Mouse (Mus musculus) forebrain, embryonic 13.5 days (tissue): ENCODE results near the gene Rhox3f. TPM values are rescaled to one million over a fixed set of nuclear protein-coding genes. Genes with fewer than 3 reads are reported as not detected.
"Not testable (repeated sequence)": the region's sequence is repeated elsewhere in the genome, so short reads cannot be mapped to it uniquely, and the experiment has no call there.

Source experiments
- ATAC-seq: fragments of 200-750 bp; cut with Nextera tagmentation; 2 replicates; pipeline ENCODE4 v1.8.0; 2017
- H3K27ac ChIP-seq: fragments of 300-500 bp; sonication (generic); 2 replicates; pipeline ENCODE4 v1.5.1; 2015; ENCODE audit warnings: inconsistent platforms, mild to moderate bottlenecking, moderate library complexity
- H3K27me3 ChIP-seq: fragments of 300-500 bp; sonication (generic); 2 replicates; pipeline ENCODE4 v1.6.1; 2015; ENCODE audit warnings: mild to moderate bottlenecking, inconsistent platforms
- H3K36me3 ChIP-seq: fragments of 300-500 bp; sonication (generic); 2 replicates; pipeline ENCODE4 v1.6.1; 2015; ENCODE audit warnings: mild to moderate bottlenecking, inconsistent platforms; ENCODE audit not compliant: poor library complexity, severe bottlenecking
- H3K4me1 ChIP-seq: fragments of 300-500 bp; sonication (generic); 2 replicates; pipeline ENCODE4 v1.6.1; 2015; ENCODE audit warnings: inconsistent platforms
- H3K4me2 ChIP-seq: fragments of 300-500 bp; sonication (generic); 2 replicates; pipeline ENCODE4 v1.6.1; 2015; ENCODE audit warnings: inconsistent platforms, mild to moderate bottlenecking, moderate library complexity
- H3K4me3 ChIP-seq: fragments of 300-500 bp; sonication (generic); 2 replicates; pipeline ENCODE4 v1.5.1; 2015; ENCODE audit warnings: mild to moderate bottlenecking, inconsistent platforms
- H3K9ac ChIP-seq: fragments of 300-500 bp; sonication (generic); 2 replicates; pipeline ENCODE4 v1.6.1; 2015; ENCODE audit warnings: mild to moderate bottlenecking, inconsistent platforms
- H3K9me3 ChIP-seq: fragments of 300-500 bp; sonication (generic); replicated peaks from 2 replicates; pipeline ENCODE4 v1.6.1; 2016; ENCODE audit warnings: inconsistent platforms
- WGBS: fragments of 180-500 bp; shearing (Covaris S2); methylation state at CpG from one replicate; pipeline ENCODE4 v1.1.7; 2015; 5-methylcytosine and 5-hydroxymethylcytosine counted together
- polyA plus RNA-seq: library from polyadenylated mRNA; unstranded; fragments of >200 nt; fragmentation: Nextera tagmentation; extraction: Ambion mirVana; gene quantifications from 2 replicates; pipeline ENCODE4 v1.2.1, GENCODE M21; 2015

Rhox3f gene
- not detected in 2 replicates for polyA plus RNA-seq

- H3K4me3 ChIP-seq, H3K9me3 ChIP-seq, H3K27me3 ChIP-seq, H3K27ac ChIP-seq, ATAC-seq, H3K4me1 ChIP-seq, H3K4me2 ChIP-seq, H3K36me3 ChIP-seq, H3K9ac ChIP-seq: not testable (repeated sequence)
Measured at GRCm38 (mm10) chrX:37580692-37581091, at the start of gene Rhox3f. Rhox3f (plus strand) TSS chrX:37580992.

DNA sequence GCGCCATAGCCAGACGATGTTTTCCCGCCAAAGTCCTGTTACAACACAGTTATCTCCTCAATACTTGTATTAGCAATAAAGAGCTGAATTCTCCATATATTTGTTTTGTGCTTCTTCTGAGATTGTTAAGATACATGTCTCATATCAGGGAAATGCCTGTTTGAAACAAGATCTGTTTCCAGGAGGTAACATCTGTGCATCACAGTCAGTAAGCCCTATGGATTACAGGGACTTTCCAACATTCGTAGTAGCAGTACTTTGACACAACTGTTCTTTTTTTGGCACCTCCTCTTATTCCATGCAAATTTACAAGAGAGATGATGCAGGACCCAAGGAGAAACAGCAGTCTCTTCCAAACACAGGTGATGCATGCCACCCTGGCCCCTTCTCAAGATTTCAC, 39.1 kb upstream of the Rhox3f start, which contains the start of gene Rhox3e:
Gene Rhox3e, plus strand, starts transcription at position 301 of the 400 bp plus-strand sequence.
- H3K9me3 ChIP-seq, ATAC-seq, H3K27ac ChIP-seq, H3K36me3 ChIP-seq, H3K4me1 ChIP-seq, H3K9ac ChIP-seq, H3K4me3 ChIP-seq, H3K27me3 ChIP-seq, H3K4me2 ChIP-seq: not testable (repeated sequence)
- no CpG with 5 or more reads among the region's 4 CpGs for WGBS

- H3K27ac ChIP-seq, H3K36me3 ChIP-seq, H3K27me3 ChIP-seq, H3K9me3 ChIP-seq, H3K9ac ChIP-seq, H3K4me3 ChIP-seq, H3K4me1 ChIP-seq, H3K4me2 ChIP-seq, ATAC-seq: not testable (repeated sequence)
- 94% methylated on average over 9 of the region's 18 CpGs for WGBS
Measured at GRCm38 (mm10) chrX:37557112-37557511, 23.7 kb upstream of the Rhox3f start, which contains the start of gene Rhox4e. Rhox4e (plus strand) TSS chrX:37557412.

DNA sequence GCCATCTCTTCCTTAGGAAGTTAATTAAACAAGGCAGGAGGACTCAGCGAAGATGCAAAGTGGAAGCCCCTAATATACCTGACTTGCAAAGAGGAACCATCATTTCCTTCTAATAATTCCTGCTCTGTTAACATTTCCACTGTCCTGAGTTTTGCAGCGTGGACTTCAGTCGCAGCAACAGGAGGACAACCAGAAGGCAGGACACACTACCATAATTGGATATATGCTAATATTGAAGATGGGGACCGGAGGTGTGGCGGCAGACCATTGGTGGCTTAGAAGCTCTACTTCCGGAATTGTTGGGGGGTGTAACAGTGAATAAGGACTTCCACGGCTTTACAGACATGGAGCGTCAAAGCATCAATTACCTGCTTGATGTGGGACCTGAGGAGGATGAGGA, 9.7 kb upstream of the Rhox3f start, which contains the start of gene Rhox2f:
Gene Rhox2f, plus strand, starts transcription at position 301 of the 400 bp plus-strand sequence.
- not testable (repeated sequence) for H3K4me2 ChIP-seq, H3K4me3 ChIP-seq, H3K27ac ChIP-seq, H3K9ac ChIP-seq, H3K4me1 ChIP-seq, H3K9me3 ChIP-seq, H3K36me3 ChIP-seq, ATAC-seq, H3K27me3 ChIP-seq
- 92% methylated on average over 8 of the region's 8 CpGs for WGBS

GRCm38 (mm10) chrX:37572638-37573037, 8.2 kb upstream of the Rhox3f start:
- 40% methylated on average over 2 of the region's 2 CpGs for WGBS
- not testable (repeated sequence) for H3K9ac ChIP-seq, H3K27ac ChIP-seq, H3K27me3 ChIP-seq, H3K36me3 ChIP-seq, H3K9me3 ChIP-seq, ATAC-seq, H3K4me3 ChIP-seq, H3K4me1 ChIP-seq, H3K4me2 ChIP-seq

GRCm38 (mm10) chrX:37607604-37608003, 26.8 kb downstream of the Rhox3f start, which contains the start of gene Rhox4f:
Rhox4f (minus strand) TSS chrX:37607704.
- H3K27me3 ChIP-seq, H3K27ac ChIP-seq, H3K36me3 ChIP-seq, H3K4me1 ChIP-seq, H3K4me2 ChIP-seq, H3K9ac ChIP-seq, H3K9me3 ChIP-seq, ATAC-seq, H3K4me3 ChIP-seq: not testable (repeated sequence)
- 94% methylated on average over 19 of the region's 19 CpGs for WGBS

GRCm38 (mm10) chrX:37628512-37628911, 47.7 kb downstream of the Rhox3f start, which contains the start of gene Rhox3g:
Rhox3g (minus strand) TSS chrX:37628612.
- H3K9me3 ChIP-seq, H3K4me1 ChIP-seq, H3K36me3 ChIP-seq, H3K27ac ChIP-seq, H3K4me2 ChIP-seq, H3K9ac ChIP-seq, H3K27me3 ChIP-seq, H3K4me3 ChIP-seq, ATAC-seq: not testable (repeated sequence)
- 90% methylated on average over 2 of the region's 2 CpGs for WGBS

Other genes with a start within 250 kb of the Rhox3f start
- not detected in 2 replicates for gene Rhox3a2, start 201.0 kb upstream of the Rhox3f start, polyA plus RNA-seq
- gene Rhox4a2, start 190.1 kb upstream of the Rhox3f start, polyA plus RNA-seq: not detected in 2 replicates
- gene Rhox2b, start 168.9 kb upstream of the Rhox3f start, polyA plus RNA-seq: not detected in 2 replicates
- gene Rhox4b, start 148.5 kb upstream of the Rhox3f start, polyA plus RNA-seq: not detected in 2 replicates
- gene Rhox2c, start 127.3 kb upstream of the Rhox3f start, polyA plus RNA-seq: not detected in 2 replicates
- gene Rhox3c, start 122.4 kb upstream of the Rhox3f start, polyA plus RNA-seq: not detected in 2 replicates
- gene Rhox4c, start 100.7 kb upstream of the Rhox3f start, polyA plus RNA-seq: not detected in 2 replicates
- gene Rhox2d, start 87.6 kb upstream of the Rhox3f start, polyA plus RNA-seq: not detected in 2 replicates
- not detected in 2 replicates for gene Rhox4d, start 66.6 kb upstream of the Rhox3f start, polyA plus RNA-seq
- gene Rhox2e, start 50.5 kb upstream of the Rhox3f start, polyA plus RNA-seq: not detected in 2 replicates
- not detected in 2 replicates for gene Rhox3e, start 39.0 kb upstream of the Rhox3f start, polyA plus RNA-seq
- not detected in 2 replicates for gene Rhox4e, start 23.6 kb upstream of the Rhox3f start, polyA plus RNA-seq
- gene Rhox2f, start 9.6 kb upstream of the Rhox3f start, polyA plus RNA-seq: not detected in 2 replicates
- not detected in 2 replicates for gene Rhox4f, start 26.7 kb downstream of the Rhox3f start, polyA plus RNA-seq
- gene Rhox3g, start 47.6 kb downstream of the Rhox3f start, polyA plus RNA-seq: not detected in 2 replicates
- gene Rhox2g, start 62.5 kb downstream of the Rhox3f start, polyA plus RNA-seq: not detected in 2 replicates
- gene Rhox4g, start 70.3 kb downstream of the Rhox3f start, polyA plus RNA-seq: not detected in 2 replicates
- gene Rhox3h, start 87.8 kb downstream of the Rhox3f start, polyA plus RNA-seq: not detected in 2 replicates
- not detected in 2 replicates for gene Rhox2h, start 92.3 kb downstream of the Rhox3f start, polyA plus RNA-seq
- not detected in 2 replicates for gene Rhox5, start 223.8 kb downstream of the Rhox3f start, polyA plus RNA-seq
- gene Rhox6, start 245.9 kb downstream of the Rhox3f start, polyA plus RNA-seq: not detected in 2 replicates